Mouse (Mus musculus) layer of hippocampus, postnatal 14 days (tissue): ENCODE results near the gene Tll1. TPM values are rescaled to one million over a fixed set of nuclear protein-coding genes. Genes with fewer than 3 reads are reported as not detected.

ENCODE experiments used
- DNase-seq, 2 experiments: peaks; one replicate each; pipeline ENCODE4 v3.0.0; 2021 to 2022; ENCODE audit warnings: low spot score in 2 of 2, mixed read lengths in 1 of 2
- long read RNA-seq, 2 experiments: library from polyadenylated mRNA; stranded (forward); transcript quantifications; one replicate each; pipeline ENCODE4 v2.0.0; 2021
- total RNA-seq, 2 experiments: library from RNA; stranded (reverse); gene quantifications; 2 replicates each; pipeline ENCODE4 v1.2.3; 2021

Tll1 gene
- 1 to 10 TPM; 6.3 to 7.6 TPM for total RNA-seq
- long read RNA-seq, experiment 1, full-length matches to known transcripts: 2 of 2 reads
- long read RNA-seq, experiment 1, partial matches to known transcripts: 0 of 2 reads
- long read RNA-seq, experiment 1, other reads (novel, unspliced or antisense): 0 of 2 reads
- long read RNA-seq, experiment 2: 0 reads

DNA sequence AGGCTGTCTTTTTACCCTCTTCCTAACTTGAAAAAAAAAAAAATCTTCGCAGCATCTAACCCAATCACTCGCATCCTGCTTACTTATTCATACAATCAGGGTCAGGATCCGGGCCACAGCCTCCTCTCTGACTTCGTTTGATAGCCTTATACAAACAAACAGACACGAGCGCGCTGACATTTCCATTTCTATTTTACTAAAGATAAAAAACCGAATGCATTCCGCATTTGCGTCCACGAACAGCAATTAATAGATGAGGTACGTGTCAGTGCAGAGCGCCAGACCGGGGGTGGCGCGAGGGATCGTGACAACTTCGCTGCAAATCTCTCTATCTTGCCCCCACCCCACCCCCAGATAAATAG is at the start of gene Tll1:
Gene Tll1 (minus strand): TSS at position 248 of the 362 bp plus-strand sequence.
- DNase-seq: peak; percentile 8 to 9

DNA sequence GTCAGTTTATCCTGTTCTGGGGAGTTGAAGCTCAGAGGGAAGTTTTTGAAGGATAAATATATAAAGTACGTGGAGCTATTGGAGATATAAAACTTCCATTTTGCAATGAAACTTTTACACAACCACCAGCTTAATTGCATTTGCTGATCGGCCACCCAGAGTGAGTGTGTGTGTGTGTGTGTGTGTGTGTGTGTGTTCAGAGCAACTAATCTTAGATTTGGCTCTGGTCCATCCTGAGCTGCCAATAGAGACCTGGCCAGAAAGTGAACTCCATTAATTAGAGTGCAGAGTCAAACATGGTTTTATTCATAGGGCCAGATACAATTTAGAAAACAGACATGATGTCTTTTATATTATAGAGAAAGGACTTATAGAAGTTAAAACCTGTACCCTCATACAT is 32.6 kb upstream of the Tll1 start:
- DNase-seq: no peak

DNA sequence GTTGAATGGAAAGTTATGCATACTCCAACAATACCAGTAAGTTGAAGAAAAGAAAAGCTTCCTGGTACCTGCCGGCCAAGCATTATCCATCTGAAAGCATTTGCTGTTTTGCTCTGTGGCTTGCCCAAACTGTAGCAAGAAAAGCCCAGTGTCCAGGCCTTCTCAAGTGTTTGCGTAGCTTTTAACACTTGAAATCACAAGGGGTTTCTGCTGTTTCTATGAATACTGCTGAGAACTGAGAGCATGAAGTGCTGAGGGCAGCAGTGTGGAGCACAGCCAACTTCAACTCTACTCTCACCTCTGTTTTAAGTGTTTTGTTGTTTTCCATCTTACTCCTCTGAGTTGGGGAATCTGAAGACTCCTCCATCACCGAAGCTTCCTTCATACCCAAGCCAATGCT is 15.5 kb upstream of the Tll1 start:
- no peak for DNase-seq

DNA sequence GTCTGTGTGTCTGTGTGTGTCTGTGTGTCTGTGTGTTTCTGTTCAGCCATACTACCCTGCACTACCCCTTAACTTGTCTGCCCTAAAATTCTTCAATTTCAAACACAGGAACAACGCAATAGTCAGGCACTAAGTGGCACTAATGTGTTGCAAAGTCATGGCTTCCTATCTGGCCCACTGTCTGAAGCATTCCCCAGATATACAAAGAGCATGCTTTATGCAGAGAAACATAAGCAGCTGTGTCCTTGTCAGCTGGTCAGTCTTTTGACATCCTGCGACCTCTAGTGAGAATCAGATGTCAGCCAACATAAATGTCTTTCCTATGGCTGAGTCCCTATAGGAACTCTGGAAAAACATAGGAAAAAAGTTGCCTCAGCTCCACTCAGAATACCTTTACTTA is 11.6 kb upstream of the Tll1 start:
- no peak for DNase-seq

DNA sequence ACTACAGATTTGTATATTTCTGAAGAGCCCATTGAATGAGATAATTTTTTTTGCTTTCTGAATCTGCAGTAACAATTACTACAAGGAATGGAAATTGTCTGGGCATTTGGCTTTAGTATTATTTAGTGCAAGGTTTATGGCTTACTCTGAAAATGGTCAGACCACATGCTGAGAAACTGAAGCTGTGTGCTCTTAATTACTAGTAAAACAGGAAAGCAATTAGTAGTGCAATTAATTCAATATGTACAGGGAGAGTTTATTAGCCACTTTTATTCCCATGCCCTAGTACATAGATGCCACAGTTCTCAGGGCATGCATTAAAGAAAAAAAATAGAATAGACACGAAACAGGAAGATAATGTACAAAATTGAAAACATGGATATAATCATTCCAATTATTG is 10.2 kb upstream of the Tll1 start:
- no peak for DNase-seq

GRCm38 (mm10) chr8:64215374-64215773 is 9.3 kb upstream of the Tll1 start:
- no peak for DNase-seq

DNA sequence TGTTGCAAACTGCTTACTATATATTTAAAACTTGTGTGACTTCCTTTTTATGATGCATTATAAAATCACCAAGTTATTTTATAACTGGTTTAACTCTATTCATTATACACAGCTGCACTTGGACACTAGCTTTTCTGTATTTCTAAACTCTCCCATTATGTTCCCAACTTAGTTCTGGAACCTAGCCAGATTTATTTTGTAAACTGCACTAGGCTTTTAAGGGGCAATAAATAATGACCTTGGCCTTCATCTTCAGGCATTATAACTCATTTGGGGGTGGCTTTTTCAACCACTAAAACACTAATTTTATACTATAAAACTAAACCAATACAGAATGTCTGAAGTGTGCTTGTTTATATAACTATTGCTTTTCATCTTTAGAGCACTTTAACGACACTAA is 8.8 kb upstream of the Tll1 start:
- DNase-seq: no peak

- peak; percentile 19 to 28 for DNase-seq
Observed at GRCm38 (mm10) chr8:64206411-64206861, 365 bp upstream of the Tll1 start.

DNA sequence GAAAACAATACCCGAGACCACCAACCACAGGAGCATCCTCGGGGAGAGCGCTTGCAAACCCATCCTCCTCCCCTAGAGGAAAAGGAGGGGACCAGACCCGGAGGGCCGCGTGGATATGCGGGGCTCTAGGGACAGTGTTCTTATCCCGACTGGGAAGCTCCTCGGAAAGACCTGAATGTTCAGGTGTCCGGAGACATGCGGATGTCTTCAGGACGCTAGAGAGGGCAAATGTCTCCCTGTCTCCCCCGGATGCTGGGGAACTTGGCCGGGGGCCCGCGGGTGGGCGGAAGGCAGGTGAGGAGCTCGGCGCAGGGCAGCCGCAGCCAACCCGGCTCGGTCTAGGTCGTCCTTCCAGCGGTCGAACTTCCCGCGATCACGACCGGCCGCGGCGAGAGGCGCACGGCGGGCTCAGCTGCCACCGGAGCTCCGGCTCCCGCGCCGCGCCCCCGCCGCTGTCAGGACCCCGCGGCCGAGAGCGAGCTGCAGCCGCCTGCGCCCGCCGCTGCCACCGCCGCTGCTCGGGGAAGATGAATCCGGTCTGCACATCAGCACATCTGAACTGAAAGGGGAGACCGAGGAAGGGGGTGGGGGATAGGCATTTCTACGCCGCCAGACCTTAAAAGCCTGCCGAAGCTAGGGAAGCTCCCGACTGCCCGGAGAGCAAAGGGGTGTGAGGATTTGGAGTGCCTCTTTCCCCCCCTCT is 599 bp downstream of the Tll1 start:
- peak; percentile 6 to 24 for DNase-seq

DNA sequence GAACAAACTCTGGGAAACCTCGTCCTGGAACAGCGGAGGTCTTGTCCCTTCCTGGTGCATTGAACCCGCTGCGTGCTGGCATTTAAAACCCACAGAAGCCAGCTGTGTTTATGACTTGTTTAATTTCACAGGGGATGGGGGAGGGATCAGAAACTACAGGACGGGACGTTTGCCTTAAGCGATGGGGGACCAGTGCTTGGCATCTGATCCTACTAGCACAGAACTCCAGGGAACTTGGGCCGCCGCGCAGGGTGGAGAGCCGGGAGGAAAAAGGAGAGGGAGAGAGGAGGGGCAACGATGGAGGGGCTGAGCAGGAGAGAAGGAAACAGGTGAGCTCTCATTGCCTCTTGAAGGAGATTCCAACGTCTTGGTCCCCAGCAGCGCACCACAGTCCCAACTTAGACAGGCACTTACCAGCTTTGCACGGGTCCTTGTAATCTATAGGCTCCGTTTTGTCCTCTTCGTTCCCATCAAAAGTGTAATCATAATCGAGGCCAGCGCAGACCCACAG is 1.2 kb downstream of the Tll1 start:
- no peak for DNase-seq

- peak; percentile 11 to 20 for DNase-seq
Observed at GRCm38 (mm10) chr8:64204167-64204566, 1.9 kb downstream of the Tll1 start.

DNA sequence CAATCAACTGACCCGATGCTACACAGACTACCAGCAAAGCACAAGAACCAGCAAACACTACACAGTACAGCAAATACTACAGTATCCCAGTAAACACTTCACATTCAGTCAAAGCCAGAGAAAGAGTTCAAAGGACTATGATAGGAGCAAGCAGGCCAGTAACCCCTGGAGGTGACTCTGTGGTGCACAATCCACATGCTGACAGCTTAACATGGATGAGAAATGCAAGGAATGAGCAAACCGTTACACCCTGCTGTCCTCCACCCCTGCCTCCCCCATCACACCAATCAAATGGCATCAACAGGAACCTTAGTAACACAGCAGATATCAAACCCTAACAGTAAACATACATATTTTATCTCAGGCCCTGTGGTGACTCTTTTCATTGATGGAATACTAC is 7.7 kb downstream of the Tll1 start:
- DNase-seq: no peak

GRCm38 (mm10) chr8:64193421-64193820 is 12.7 kb downstream of the Tll1 start:
- no peak for DNase-seq

GRCm38 (mm10) chr8:64187881-64188280 is 18.2 kb downstream of the Tll1 start:
- DNase-seq: no peak

GRCm38 (mm10) chr8:64176931-64177330 is 29.1 kb downstream of the Tll1 start:
- no peak for DNase-seq

- no peak for DNase-seq
Observed at GRCm38 (mm10) chr8:64174916-64175315, 31.2 kb downstream of the Tll1 start.

DNA sequence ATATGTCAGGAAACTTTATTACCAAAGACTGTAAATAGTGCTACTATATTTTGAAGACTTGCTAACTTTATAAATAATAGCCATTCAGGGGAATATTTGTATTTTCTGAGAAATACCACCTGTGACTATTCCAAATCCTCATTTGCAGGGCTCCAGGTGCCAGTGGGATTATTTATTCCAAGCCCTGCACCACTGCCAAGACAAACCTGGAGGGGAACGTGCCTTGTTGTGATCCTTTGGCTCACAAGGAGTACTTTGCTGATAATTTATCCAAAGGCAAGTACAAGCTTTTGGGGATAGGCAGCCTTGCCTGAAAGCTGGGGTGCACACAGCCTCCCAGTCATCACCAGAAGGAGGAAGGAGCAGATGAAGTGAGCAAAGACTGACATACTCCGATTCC is 32.3 kb downstream of the Tll1 start:
- DNase-seq: no peak

DNA sequence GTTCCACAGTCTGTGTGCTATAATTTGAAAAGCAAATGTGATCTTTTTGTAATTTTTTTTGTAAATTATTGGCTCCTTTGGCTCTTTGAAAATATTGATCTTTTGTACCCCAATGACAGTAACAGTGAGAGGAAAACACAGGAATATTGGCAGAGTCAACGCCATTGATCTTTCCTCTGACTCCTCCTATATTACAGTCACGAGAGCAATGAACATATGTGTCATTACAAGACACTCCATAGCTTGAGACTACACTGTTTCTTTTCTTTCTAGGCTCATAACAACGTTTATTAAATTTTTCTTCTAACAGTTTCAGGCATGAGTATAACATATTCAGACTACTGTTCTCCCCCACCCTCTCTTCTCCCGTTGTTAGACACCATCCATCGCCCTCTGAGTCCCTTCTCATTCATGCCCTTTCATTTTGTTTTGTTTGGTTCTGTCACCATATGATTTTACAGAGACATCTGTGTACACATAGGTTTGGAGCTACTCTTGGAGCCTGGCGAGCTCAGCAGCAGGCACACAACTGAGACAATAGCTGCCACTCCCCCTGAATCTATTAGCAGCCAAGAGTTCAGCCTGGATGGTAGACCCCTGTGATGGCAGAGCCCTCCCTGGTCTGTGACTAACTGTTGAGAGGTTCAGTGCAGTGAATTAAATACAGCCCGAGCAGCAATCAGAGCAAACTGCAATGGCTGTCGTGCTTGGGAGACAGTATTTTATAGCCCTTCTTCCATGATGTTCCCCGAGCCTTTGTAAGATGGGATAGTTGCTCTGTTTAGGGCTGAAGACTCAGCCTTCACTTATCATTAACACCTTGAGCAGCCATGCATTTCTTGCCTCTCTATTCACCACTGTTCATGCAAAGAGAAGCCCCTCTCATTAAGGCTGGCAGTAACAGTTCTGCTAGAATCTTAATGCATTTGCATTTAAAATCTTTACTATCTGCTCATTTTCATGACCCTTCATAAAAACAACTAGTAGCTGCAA is 52.9 kb downstream of the Tll1 start:
- peak; percentile 9 to 22 for DNase-seq

DNA sequence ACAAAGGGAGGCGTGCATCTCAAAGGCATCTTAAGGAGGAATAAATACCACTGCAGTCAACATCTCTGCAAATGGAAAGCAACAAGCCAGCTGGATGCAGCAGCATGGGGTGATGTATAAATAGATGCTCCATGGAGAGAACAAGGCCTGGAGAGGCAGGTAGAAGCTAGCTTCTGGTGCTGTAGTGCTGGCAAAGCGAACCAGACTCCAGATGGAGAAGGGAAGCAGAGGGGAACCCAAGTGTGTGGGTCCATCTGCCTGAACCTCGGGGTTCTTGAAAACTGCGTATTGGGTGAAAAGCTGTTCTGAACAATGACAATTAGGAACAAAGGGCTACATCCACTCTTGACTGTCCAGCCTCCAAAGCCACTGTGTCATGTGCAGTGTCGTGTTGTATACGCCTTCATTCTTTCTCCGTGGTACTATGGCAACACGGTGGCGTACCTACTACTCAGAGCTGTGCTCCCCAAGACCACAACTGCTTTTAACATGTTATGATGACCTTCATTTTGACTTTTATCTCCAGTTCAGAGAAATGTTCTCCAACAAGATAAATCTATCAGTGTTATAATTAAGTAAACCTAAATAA is 53.8 kb downstream of the Tll1 start:
- peak; percentile 46 to 65 for DNase-seq

GRCm38 (mm10) chr8:64136593-64136992 is 69.5 kb downstream of the Tll1 start:
- DNase-seq: peak in 1 of 2 experiments; percentile 4

DNA sequence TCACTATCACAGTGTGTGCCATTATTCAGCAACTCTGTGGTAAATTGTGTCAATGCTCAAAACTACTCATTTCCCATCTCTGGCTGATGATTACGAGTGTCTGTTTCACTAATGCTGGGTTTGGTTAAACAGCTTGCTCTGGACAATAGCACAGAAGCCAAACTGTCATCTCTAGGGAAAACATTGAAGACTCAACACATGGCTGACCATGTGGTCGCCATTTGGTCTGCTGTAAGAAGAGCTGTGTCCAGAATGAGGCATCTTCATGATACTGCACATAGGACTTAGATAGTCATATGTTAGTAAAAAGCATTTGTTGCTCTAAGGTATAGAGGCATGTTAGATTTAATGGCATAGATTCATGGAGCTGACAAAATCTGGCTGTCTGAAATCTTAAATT is 98.9 kb downstream of the Tll1 start:
- peak; percentile 2 to 9 for DNase-seq
